Mouse (Mus musculus): ENCODE results near the gene Cap2.

Cap2 gene

GRCm38 (mm10) chr13:46526645-46527044 lies 25.0 kb downstream of the Cap2 start:
- DNase-seq: no peak

GRCm38 (mm10) chr13:46527340-46527739 lies 25.7 kb downstream of the Cap2 start:
- no peak for DNase-seq

GRCm38 (mm10) chr13:46529037-46529436 lies 27.4 kb downstream of the Cap2 start:
- DNase-seq: no peak

GRCm38 (mm10) chr13:46530546-46530945 lies 28.9 kb downstream of the Cap2 start:
- DNase-seq: no peak

GRCm38 (mm10) chr13:46531676-46532075 lies 30.0 kb downstream of the Cap2 start:
- no peak for DNase-seq

GRCm38 (mm10) chr13:46532276-46532675 lies 30.6 kb downstream of the Cap2 start:
- no peak for DNase-seq

- DNase-seq: no peak
These were observed 31.9 kb downstream of the Cap2 start for GRCm38 (mm10) chr13:46533342-46534129.

- no peak for DNase-seq
These were observed 32.7 kb downstream of the Cap2 start for GRCm38 (mm10) chr13:46534171-46534968.

- no peak for DNase-seq
These were observed 33.5 kb downstream of the Cap2 start for GRCm38 (mm10) chr13:46534969-46535785.

GRCm38 (mm10) chr13:46539284-46539683 lies 37.6 kb downstream of the Cap2 start:
- no peak for DNase-seq

- DNase-seq: no peak
These were observed 39.3 kb downstream of the Cap2 start for GRCm38 (mm10) chr13:46540943-46541342.

GRCm38 (mm10) chr13:46542782-46543181 lies 41.1 kb downstream of the Cap2 start:
- no peak for DNase-seq

GRCm38 (mm10) chr13:46544608-46545007 lies 43.0 kb downstream of the Cap2 start:
- no peak for DNase-seq

- DNase-seq: no peak
These were observed 43.4 kb downstream of the Cap2 start for GRCm38 (mm10) chr13:46545081-46545480.

- no peak for DNase-seq
These were observed 45.2 kb downstream of the Cap2 start for GRCm38 (mm10) chr13:46546846-46547245.

GRCm38 (mm10) chr13:46547253-46547652 lies 45.6 kb downstream of the Cap2 start:
- DNase-seq: no peak

- DNase-seq: no peak
These were observed 46.5 kb downstream of the Cap2 start for GRCm38 (mm10) chr13:46548132-46548531.

- DNase-seq: no peak
These were observed 47.0 kb downstream of the Cap2 start for GRCm38 (mm10) chr13:46548600-46549179.

GRCm38 (mm10) chr13:46550627-46551026 lies 49.0 kb downstream of the Cap2 start:
- no peak for DNase-seq

GRCm38 (mm10) chr13:46554736-46555135 lies 53.1 kb downstream of the Cap2 start:
- DNase-seq: no peak

GRCm38 (mm10) chr13:46565913-46566312 lies 64.3 kb downstream of the Cap2 start:
- no peak for DNase-seq

GRCm38 (mm10) chr13:46569469-46569868 lies 67.8 kb downstream of the Cap2 start:
- no peak for DNase-seq

- peak; percentile 26 for DNase-seq
These were observed 69.5 kb downstream of the Cap2 start for GRCm38 (mm10) chr13:46571141-46571592.

All from lung, postnatal 14 days (tissue).